Mouse (Mus musculus) MEL-GATA-1-ER (cell line): ENCODE data around the gene 1700122O11Rik.

Experiments used
- DNase-seq: peaks from one replicate; pipeline ENCODE4 v3.0.0-alpha.2; 2012; ENCODE audit warnings: low read depth; ENCODE audit errors: extremely low read depth

1700122O11Rik gene

DNA sequence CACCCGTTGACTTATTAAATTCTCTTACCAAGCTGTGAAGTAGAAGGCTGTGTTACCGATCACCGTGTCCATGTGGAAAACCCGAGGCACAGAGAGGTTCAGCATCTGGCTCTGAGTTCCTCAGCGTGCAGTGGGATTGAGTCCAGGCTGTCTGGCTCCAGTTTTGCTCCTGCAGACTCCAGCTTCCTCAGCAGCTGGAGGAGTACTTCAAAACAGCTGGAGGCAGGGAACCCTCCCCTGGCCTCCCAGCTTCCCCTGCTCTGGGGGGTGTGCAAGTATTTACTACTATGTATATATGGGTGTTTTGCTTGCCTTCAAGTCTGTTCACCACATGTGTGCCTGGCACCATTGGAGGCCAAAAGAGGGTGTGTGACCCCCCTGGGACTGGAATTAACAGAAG, 9.8 kb downstream of the 1700122O11Rik start:
- no peak for DNase-seq

- no peak for DNase-seq
Measured at GRCm38 (mm10) chr17:48027677-48028076, 10.4 kb downstream of the 1700122O11Rik start.

- no peak for DNase-seq
Measured at GRCm38 (mm10) chr17:48027019-48027418, 11.1 kb downstream of the 1700122O11Rik start.

DNA sequence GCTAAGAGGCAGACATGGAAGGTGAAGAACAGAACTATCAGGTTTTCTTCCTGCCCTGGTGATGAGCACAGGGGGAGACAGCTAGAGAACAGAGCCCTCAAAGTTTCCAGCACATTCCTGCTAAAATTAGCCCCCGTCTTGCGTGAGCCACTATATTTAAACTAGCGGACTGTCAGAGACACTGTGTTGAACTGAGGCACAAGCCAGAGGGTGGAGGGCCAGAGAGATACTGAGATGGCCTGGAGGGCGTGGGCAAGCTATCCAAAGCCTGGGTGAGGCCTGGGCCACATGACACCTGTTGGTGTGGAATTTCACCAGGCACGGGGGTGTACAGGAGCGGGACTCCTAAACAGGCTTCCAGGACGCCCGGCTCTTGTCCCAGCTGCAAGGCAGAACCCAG, 14.0 kb downstream of the 1700122O11Rik start:
- no peak for DNase-seq

- no peak for DNase-seq
Measured at GRCm38 (mm10) chr17:48019585-48019984, 18.5 kb downstream of the 1700122O11Rik start.

GRCm38 (mm10) chr17:48016566-48016965, 21.5 kb downstream of the 1700122O11Rik start:
- no peak for DNase-seq

DNA sequence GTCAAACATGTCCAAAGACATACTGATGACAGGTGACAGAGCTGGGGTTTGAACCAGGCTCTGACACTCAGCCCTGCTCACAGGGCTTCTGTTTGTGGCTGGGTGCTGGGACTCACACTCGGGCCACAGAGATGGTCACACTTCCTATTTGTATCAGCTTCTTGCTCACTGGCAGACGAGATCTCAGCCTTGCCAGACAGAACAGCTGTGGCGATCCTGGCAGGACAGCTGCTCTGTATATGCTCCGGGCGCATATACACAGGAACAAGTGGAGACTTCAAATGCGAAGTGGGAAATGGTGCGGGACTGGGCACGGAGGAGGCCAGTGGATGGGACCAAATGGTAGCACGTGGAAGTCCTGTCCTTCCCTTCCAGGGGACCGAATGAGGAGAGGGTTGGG, 25.5 kb downstream of the 1700122O11Rik start:
- DNase-seq = no peak

DNA sequence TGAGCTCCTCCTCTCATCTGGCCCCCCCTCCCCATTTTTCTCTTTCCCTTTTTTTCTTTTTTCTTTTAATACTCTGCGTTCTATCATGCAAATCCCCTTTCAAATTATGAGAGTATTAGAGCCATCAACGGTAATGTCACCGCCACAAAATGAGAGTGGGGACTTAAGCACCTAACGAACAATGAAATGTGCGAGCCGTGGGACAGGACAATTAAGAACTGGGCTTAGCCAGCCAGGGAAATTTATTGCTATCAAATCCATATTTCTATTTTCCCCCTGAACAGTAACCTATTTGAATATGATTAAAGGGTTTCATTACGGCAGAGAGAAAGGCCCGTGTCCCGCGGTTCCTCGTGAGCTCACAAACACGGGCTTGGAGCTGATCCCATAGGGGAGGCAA, 27.0 kb downstream of the 1700122O11Rik start:
- no peak for DNase-seq

GRCm38 (mm10) chr17:48010283-48010682, 27.8 kb downstream of the 1700122O11Rik start:
- no peak for DNase-seq

- no peak for DNase-seq
Measured at GRCm38 (mm10) chr17:48005816-48006215, 32.3 kb downstream of the 1700122O11Rik start.

DNA sequence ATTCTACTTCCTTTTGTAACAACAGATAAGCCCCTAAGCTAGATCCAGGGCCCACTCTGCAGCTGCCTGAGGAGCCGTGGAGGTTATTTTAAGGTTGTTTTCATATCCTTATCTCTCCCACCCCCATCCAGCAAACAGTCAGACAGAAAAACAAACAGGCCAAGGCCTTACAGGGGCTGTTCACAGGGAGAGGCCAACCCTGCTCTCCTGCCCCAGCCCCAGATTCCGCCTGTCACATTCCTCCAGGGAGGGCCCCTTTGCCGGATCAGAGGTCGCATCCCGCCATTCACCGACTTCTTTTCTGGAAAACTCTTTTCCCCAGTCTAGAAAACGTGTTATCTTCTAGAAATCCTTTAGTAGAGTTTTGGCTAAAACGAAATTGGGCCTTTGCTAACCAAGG, 33.0 kb downstream of the 1700122O11Rik start:
- DNase-seq = no peak

GRCm38 (mm10) chr17:48004619-48005018, 33.5 kb downstream of the 1700122O11Rik start:
- no peak for DNase-seq

GRCm38 (mm10) chr17:48002486-48002885, 35.6 kb downstream of the 1700122O11Rik start:
- no peak for DNase-seq

DNA sequence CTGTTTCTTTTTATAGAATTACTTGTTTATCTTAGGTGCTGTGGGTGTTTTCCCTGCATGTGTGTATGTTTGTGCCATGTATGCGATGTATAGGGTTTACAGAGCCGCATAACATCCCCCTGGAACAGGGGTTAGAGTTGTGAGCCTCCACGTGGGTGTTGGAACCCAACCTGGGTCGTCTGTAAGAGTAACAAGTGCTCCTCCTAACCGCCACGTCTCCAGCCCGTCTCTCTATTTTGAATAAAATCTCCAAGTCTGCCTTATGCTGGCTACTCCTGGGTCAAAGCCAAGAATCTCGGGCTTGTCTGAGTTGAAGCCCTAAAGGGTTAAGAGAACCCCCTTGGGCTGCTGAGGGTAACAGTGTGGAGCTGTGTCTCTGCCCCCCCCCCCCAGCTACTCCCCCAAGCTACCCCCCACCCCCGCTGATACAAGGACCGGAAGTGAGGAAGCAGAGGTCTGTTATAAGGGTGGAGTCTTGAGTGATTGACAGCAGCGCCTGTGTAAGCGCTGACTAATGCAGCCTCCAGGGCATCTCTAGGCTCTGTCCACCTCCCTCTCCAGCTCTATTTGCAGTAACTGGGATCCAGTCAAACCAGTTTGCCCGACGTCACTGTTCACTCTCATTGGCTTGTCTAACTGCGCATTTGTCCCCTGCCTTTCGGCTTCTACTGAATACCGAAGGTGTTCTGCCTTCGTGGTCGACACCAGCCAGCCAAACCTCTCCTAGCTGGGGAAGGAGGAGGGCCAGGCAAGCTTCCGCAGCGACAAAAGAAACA, 36.3 kb downstream of the 1700122O11Rik start:
- DNase-seq = peak; percentile 58

DNA sequence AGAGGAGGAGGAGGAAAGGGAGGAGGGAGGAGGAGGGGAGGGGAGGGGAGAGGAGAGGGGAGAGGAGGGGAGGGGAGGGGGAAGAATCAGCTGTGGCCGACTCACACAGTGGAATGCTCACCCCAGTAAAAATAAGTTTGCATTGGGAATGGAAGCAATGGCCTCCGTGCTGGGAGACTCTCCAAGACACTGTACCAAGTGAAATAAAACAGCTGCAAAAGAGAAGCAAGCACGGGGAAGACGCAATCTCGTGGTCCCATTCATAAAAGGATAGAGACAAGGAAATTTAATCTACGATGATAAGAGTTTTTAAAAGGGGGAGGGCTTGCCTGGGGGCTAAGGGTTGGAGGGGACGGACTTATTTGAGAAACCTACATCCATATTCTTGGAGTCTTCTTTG, 36.9 kb downstream of the 1700122O11Rik start:
- no peak for DNase-seq

DNA sequence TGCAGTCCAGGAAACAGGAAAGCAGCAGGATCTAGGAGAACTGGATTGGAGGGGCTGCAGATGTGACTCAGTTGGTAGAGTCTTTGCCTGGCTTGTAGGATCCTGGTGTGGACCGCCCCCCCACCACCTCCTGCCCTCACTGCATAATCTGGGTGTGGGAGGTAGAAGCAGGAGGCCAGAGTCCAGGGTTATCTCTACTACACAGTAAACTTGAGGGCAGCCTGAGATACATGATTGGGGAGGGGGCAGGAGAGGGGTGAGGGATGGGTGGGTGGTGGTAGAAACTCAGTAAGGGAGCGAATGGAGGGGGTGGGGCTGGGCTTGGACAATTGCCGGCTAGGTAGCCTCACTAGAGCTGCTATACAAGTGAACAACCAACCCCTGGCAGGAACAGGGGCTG, 38.3 kb downstream of the 1700122O11Rik start:
- no peak for DNase-seq

DNA sequence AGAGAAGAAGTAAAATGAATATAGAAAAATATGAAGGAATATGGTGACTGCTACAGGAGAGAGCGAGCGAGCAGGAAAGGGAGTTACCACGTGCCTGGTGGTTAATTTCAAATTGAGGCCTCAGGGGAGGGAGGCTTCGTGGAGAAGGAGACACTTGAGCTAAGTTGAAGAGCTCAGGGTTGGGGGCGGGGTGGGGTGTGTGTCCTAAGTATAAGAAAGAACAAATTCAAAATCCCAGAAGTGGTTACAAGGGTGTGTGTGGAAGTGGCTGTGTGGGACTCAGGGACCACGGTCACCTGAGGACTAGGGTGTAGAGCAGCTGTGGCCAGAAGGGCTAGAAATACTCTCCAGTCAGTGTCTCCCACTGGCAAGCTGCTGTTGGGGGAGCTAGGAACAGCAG, 38.7 kb downstream of the 1700122O11Rik start:
- no peak for DNase-seq

DNA sequence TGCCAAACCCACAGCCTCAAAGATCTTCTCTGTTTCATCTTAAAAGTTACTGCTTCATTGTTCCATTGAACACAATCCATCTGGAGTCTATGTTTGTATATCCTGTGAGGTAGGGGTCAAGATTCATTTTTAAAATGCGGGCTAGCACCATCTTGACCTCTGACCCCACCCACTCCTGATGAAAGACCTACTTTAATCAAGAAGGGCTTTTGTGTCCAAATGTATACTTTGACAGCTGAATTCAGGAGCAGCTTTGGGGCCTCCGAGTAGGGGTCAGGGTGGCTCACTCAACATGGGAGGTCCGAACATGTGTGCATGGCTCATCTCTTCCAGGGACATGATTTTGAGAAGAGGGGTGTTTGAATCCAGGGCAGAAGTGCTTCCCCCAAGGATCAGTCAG, 40.3 kb downstream of the 1700122O11Rik start:
- no peak for DNase-seq

- no peak for DNase-seq
Measured at GRCm38 (mm10) chr17:47990392-47991123, 47.5 kb downstream of the 1700122O11Rik start.

- DNase-seq = no peak
Measured at GRCm38 (mm10) chr17:47989951-47990378, 48.1 kb downstream of the 1700122O11Rik start.

DNA sequence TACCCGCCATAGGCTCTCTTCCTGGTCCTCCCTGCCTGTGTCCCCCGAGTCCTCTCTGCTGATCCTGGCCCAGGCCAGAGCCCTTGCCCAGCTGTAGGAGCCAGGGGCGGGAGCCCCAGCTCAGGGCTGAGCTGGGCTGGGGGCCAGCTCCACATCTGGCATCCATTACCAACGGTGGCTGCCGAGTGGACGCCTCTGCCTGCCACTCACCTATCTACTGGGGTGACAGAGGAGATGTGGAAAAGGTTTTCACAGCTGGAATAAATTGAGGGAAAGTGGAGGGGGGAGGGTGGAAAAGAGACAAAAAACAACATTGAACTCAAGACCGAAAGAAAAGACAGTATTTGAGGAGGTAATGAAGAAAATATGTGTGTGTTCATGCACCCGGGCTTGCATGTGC, 49.3 kb downstream of the 1700122O11Rik start:
- no peak for DNase-seq

- no peak for DNase-seq
Measured at GRCm38 (mm10) chr17:47988074-47988473, 50.0 kb downstream of the 1700122O11Rik start.
